Mouse (Mus musculus): Measurements from ENCODE around the gene 2410137M14Rik.
"Not testable (repeated sequence)": the region's sequence is repeated elsewhere in the genome, so short reads cannot be mapped to it uniquely, and the experiment has no call there.

Gene 2410137M14Rik

DNA sequence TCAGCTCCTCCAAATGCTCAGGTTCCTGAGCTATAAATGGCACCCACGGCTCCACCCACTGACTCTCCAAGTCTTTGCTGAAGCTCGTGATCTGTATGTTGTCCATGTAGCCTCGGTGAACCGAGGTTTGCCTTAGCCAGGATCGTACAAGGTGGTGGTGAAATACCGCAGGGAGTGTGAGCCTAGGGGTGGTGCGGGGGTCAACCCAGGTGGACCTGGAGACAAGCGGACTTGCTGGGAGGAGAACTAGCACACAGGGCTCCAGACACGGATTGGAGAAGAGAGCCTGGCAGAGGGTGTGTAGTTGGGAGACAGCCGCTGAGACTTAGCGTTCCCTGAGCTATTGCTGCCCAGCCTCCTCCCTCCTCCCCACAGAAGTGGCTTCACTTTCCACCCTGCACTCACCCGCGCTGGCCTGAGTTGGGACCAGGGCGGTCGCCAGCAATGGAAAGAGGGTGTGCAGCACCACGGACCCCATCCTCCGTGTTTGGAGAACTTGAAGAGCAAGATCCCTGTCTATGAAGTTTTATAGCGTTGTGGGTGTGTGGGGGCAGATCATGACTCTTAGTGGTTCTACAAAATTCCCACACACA, at the start of gene 2410137M14Rik:
TSS of gene 2410137M14Rik (minus strand) at position 17 of the 593 bp plus-strand sequence.
- DNase-seq: no peak

GRCm38 (mm10) chr17:37029162-37029561, 48.1 kb upstream of the 2410137M14Rik start:
- DNase-seq: no peak

DNA sequence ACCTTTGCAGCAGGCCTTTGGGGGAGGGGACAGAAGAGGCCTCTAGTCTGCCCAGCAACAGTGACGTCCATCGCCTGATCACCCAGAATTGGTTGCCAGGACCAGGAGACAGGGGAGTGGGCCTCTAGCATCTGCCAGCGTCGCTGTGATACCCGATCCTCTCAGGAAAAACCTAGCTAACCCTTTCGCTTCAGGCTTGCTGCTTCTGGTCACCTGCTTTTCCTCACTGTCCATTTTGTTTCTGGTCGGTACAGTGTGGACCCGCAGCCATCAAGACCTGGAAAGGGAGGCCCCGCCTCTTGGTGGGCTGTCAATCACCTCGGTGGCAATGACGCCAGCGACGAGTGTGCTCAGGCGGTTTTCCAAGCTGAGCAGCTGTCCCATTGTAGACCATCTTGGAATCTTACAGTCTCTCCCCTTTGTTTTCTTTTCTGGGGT, 47.7 kb upstream of the 2410137M14Rik start:
- peak; percentile 93 for DNase-seq

- no peak for DNase-seq
Measured at GRCm38 (mm10) chr17:37028212-37028611, 47.2 kb upstream of the 2410137M14Rik start.

GRCm38 (mm10) chr17:37027486-37027885, 46.4 kb upstream of the 2410137M14Rik start:
- no peak for DNase-seq

DNA sequence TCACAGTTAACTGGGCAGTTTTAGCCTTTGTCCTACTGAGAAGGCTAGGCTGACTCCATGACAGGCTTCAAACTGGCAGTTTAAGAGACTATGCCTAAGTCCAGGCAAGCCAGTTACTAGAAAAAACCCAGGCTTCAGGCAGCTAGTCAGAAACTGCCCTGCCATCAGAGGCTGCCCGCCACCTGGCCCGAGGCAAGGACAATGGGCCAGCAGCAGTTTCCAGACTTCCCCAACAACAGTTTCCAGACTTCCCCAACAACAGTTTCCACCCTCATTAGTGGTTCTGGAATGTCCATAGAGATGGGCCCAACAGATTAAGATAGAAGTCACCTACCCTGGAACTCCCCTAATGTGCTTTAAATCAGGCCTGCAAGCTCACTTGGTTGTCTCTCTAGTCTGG, 45.4 kb upstream of the 2410137M14Rik start:
- DNase-seq: no peak

DNA sequence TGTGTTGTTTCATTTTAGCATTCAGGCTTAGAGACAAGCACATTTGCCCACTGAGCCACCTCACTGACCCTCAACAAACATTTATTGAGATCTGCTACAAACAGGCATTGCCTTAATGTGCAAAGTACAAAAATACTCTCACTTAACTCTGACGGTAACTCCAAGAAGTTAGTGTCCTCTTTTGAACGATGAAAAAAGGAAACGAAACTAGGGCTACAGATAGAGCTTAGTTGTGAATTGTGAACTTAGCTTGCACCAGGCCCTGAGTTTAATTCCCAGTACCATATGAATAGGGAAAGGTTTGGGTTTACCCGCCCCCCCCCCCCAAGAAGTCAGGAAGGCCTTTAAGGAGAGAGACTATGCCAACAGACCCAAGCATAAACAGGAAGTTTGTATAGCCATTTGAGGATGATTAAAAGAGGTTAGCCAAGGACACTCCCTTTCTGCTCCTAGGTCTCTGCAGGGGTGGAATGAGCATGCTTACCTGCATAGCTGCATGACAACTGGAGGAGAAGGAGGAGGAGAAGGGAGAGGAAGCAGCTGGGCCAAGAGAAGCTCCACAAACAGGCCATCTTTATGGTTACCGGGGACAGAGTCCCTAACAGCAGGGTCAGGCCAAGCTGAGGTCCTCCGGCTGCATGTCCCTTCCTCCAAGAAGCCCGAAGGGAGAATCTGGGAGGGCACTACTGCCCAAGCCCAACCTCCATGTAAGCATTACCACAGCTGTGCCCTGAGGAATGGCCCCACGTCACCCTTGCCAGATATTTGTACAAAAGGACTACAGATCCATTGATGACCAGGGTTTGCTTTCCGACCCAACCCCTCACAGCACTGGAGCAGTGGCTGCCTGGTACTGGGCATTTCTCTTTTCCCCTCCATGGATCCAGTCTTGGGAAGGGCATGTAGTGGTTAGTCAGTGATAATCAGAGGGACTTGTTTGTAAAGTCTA, 41.9 kb upstream of the 2410137M14Rik start, which contains the start of gene Mog:
TSS of gene Mog (minus strand) at position 771 of the 949 bp plus-strand sequence.
- no peak for DNase-seq

DNA sequence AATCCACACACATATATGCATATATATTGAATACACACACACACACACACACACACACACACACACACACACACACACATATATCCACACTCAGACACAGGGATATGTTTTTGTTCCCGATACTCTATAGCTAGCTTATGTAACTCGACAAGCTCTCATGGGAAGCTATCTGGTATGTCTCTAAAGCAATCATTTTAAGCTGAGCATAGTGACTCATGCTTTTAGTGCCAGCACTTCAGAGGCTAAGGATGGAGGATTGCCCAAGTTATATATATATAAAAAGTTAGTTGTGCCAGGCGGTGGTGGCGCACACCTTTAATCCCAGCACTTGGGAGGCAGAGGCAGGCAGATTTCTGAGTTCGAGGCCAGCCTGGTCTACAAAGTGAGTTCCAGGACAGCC, 38.2 kb upstream of the 2410137M14Rik start:
- DNase-seq: not testable (repeated sequence)

- no peak for DNase-seq
Measured at GRCm38 (mm10) chr17:37018328-37018727, 37.3 kb upstream of the 2410137M14Rik start.

GRCm38 (mm10) chr17:37016333-37016732, 35.3 kb upstream of the 2410137M14Rik start:
- DNase-seq: no peak

- no peak for DNase-seq
Measured at GRCm38 (mm10) chr17:37012141-37012540, 31.1 kb upstream of the 2410137M14Rik start.

- DNase-seq: no peak
Measured at GRCm38 (mm10) chr17:37011719-37012118, 30.7 kb upstream of the 2410137M14Rik start.

- DNase-seq: no peak
Measured at GRCm38 (mm10) chr17:37009460-37010042, 28.5 kb upstream of the 2410137M14Rik start.

DNA sequence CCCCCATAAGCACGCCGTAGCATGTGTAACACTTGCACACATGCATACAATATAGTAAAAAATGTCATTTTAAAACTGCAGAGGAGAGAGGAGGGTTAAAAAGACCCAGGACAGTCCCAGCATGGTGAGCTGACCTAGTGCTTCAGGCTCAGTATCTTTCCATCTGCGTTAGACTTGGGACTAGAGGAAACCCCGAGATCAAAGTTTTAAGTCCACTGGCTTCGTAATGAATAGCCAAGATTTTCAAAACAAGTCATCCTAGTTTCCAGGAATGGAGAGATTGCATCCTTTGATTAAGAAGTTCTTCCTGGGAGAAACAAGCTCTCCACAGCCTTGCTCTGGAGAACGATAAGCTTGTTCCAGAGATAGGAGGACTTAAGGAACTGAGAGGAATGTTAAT, 27.1 kb upstream of the 2410137M14Rik start:
- DNase-seq: no peak

- DNase-seq: no peak
Measured at GRCm38 (mm10) chr17:37003366-37003765, 22.3 kb upstream of the 2410137M14Rik start.

DNA sequence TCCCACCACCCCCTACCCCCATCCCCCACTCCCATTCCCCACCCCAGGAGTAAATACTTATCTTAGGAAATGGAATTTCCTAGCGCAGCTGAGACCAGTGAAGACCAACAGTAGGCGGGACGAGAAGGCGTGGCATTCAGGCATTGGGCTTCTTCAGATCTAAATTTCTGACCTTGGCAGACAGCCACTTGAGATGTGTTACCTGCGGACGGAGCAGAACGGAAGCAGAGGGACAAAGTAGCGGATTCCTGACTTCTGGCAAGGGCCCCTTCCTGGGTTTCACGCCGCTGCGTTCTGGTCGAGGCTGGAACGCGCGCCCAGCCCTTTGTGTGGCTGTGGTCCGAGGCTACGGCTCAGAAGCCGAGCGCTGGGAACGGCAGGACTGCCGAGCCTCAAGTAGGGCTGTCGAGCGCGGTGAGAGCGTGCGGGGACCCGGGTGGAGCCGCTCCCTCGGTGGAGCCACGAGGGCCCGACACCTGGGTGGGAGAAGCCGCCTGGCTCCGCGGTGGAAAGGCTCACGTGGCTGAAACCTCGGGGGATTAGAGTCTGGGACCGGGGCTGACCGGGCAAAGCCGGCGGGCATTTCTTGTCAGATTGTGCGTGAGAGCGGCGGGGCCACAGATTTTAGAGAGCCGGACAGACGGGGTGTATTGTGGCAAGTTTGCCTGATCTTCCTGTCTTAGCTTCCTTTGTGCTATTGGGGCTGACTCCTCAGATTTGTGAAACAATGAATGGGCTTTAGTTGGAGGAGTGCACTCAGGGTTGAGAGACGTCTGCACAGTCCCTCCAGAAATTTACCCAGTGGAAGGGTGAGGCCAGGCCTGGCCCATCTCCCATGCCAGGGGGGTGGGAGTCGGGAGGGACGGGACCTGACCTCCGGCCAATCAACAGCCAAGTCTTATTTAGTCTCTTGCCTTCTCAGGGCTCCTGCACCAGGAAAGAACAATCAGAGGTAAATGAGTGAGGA, 21.6 kb upstream of the 2410137M14Rik start:
- DNase-seq: peak; percentile 83

GRCm38 (mm10) chr17:37000863-37001262, 19.8 kb upstream of the 2410137M14Rik start, which contains the start of gene Zfp57:
TSS of gene Zfp57 (plus strand) at chr17:37001163.
- DNase-seq: no peak

DNA sequence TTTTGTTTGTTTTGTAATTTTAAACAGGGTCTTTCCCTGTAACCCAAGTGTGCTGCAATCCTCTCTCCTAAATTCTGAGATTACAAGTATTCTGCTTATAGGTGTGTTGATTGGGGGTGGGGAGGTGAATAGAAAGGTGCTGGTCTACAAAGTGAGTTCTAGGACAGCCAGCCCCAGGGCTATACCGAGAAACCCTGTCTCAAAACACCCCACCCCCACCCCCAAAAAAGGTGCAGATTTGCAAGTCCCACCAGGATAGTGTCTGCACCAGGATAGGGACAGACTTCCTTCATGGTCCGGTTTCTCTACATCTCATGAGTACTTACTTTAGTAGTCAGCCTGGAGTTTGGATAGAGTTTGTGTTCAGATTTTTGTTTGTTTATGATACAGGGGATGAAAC, 17.4 kb upstream of the 2410137M14Rik start:
- no peak for DNase-seq

GRCm38 (mm10) chr17:36997033-36997735, 16.1 kb upstream of the 2410137M14Rik start:
- peak; percentile 83 for DNase-seq

DNA sequence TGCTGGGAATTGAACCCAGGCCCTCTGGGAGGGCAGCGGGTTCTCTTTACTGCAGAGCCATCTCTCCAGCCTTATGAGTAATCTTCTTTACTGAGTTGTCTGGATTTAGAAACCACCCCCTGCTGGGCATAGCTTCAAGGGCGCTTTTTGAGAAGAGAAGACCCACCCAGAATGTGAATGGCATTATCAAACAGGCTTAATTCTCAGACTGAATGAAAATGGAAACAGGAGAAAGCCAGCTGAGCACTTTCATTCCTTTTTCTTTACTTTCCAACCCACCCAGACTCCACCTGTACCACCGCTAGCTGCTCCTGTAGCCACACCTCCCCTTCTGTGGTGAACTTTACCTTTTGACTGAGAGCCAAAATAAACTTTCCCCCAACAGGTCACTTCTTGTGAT, 14.4 kb upstream of the 2410137M14Rik start:
- DNase-seq: no peak

GRCm38 (mm10) chr17:36994528-36994927, 13.5 kb upstream of the 2410137M14Rik start:
- no peak for DNase-seq
